Mouse (Mus musculus): ENCODE measurements around the gene Agtr1b. TPM values are rescaled to one million over a fixed set of nuclear protein-coding genes. Genes with fewer than 3 reads are reported as not detected.

Agtr1b gene
- not detected for total RNA-seq (2023)

GRCm38 (mm10) chr3:20366558-20367522, at the start of gene Agtr1b:
Gene Agtr1b, minus strand, starts transcription at chr3:20367177.

GRCm38 (mm10) chr3:20275633-20276032, 91.3 kb downstream of the Agtr1b start, which contains the start of gene Cpb1:
Gene Cpb1, minus strand, starts transcription at chr3:20275733.

Other genes with a start within 250 kb of the Agtr1b start
- gene Gyg, start 211.9 kb downstream of the Agtr1b start, total RNA-seq (2023) = 33.8 TPM
- gene Cpa3, start 125.0 kb downstream of the Agtr1b start, total RNA-seq (2023) = 2.5 TPM
- gene Cpb1, start 91.4 kb downstream of the Agtr1b start, total RNA-seq (2023) = 1.9 TPM